Mouse (Mus musculus): Measurements from ENCODE around the gene F5. TPM values are rescaled to one million over a fixed set of nuclear protein-coding genes. Genes with fewer than 3 reads are reported as not detected.

Gene F5
- polyA plus RNA-seq, 1 experiment from 2014 or later = 0.32 TPM

DNA sequence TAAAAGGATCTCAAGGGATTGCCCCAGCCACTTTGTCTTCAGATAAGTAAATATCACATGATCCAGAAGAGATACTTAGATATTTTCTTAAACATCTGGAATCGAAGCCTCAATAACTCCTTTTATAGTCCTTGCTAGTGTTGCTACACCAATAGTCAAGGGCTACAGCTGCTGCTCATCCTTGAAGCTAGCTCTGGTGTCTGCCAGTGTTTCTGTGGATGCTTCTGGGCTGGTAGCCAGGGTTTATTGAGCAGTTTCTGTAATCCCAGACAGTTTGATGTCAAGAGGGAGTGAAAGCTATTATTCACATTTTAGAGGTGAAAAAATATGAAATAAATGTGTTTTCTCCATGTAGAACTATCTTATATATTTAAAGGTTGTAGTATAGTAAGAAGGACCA, 19.0 kb upstream of the F5 start:
- H3K27ac ChIP-seq = no peak overlapping the region
- 83% methylated on average over 1 of the region's 1 CpGs for WGBS
- no peak overlapping the region for H3K4me2 ChIP-seq (replicated peaks)
- H3K9ac ChIP-seq = no peak overlapping the region
- H3K27me3 ChIP-seq = no peaks in the 10 kb centered on the region
- no peaks in the 10 kb centered on the region for H3K36me3 ChIP-seq
- no peak overlapping the region for H3K4me3 ChIP-seq
- no peak for ATAC-seq (ENCODE audit: insufficient number of reproducible peaks, insufficient read depth, low FRiP score, low TSS enrichment)
- H3K4me1 ChIP-seq = no peaks in the 10 kb centered on the region
- H3K9me3 ChIP-seq = no peaks in the 10 kb centered on the region

DNA sequence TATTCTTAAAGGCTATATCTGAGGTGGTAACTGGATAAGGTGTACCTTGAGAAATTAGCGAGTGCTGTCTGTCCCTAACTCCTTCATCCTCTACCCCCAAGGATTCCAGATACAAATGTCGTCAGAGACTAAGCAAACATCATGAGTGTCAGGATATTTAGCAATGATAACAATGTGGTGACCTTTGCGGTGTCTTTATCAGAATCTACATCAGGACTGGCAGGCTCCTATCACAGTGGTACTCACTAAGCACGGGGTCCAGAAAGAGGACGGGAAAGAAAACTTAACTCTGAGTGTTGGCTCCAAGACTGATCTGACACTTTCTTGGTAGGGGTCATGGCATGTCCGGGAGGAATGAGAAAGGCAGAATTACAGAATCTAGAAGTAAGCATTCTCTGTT, 17.5 kb upstream of the F5 start:
- ATAC-seq (ENCODE audit: insufficient number of reproducible peaks, insufficient read depth, low FRiP score, low TSS enrichment) = no peak
- Histone ChIP-seq H3K36me3 (no peaks in the 10 kb centered on the region), H3K4me3 (no peak overlapping the region), H3K27me3 (no peaks in the 10 kb centered on the region), H3K4me2 (replicated peaks) (no peak overlapping the region), H3K4me1 (no peaks in the 10 kb centered on the region), H3K9ac (no peak overlapping the region), H3K9me3 (no peaks in the 10 kb centered on the region), H3K27ac (no peak overlapping the region)
- WGBS = 74% methylated on average over 6 of the region's 6 CpGs

GRCm38 (mm10) chr1:164135360-164135759, 16.3 kb upstream of the F5 start:
- WGBS = 71% methylated on average over 5 of the region's 5 CpGs
- ATAC-seq (ENCODE audit: insufficient number of reproducible peaks, insufficient read depth, low FRiP score, low TSS enrichment) = no peak

GRCm38 (mm10) chr1:164135960-164136359, 15.7 kb upstream of the F5 start:
- 67% methylated on average over 11 of the region's 11 CpGs for WGBS
- Histone ChIP-seq H3K36me3 (no peaks in the 10 kb centered on the region), H3K4me3 (no peak overlapping the region), H3K27ac (no peak overlapping the region), H3K4me2 (replicated peaks) (no peak overlapping the region), H3K27me3 (no peaks in the 10 kb centered on the region), H3K4me1 (no peaks in the 10 kb centered on the region), H3K9me3 (no peaks in the 10 kb centered on the region), H3K9ac (no peak overlapping the region)
- ATAC-seq (ENCODE audit: insufficient number of reproducible peaks, insufficient read depth, low FRiP score, low TSS enrichment) = no peak

More at GRCm38 (mm10) chr1:164135360-164135759, 16.3 kb upstream of the F5 start:
- Histone ChIP-seq H3K4me3 (no peak overlapping the region), H3K9me3 (no peaks in the 10 kb centered on the region), H3K36me3 (no peaks in the 10 kb centered on the region), H3K9ac (no peak overlapping the region), H3K27me3 (no peaks in the 10 kb centered on the region), H3K27ac (no peak overlapping the region), H3K4me1 (no peaks in the 10 kb centered on the region), H3K4me2 (replicated peaks) (no peak overlapping the region)

DNA sequence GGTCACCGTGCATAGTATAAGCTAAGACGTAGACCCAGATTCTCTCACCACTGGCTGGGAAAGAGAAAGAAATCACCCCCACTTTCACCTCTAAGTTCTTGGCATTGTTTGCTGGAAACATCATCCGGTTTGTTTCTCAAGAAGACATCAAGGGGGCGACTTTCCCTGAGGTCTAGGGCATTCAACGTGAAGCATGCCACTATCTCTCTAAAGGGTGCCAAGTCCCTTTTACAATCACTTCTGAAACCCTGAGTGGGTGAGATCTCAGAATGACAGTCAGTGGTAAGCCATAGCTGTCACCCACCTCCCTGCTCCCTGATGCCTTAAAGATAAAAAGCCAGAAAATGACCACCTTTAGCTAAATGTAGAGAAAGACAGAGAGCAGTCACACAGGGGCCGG, 15.0 kb upstream of the F5 start:
- Histone ChIP-seq H3K36me3 (no peaks in the 10 kb centered on the region), H3K4me3 (no peak overlapping the region), H3K4me1 (no peaks in the 10 kb centered on the region), H3K9ac (no peak overlapping the region), H3K9me3 (no peaks in the 10 kb centered on the region), H3K4me2 (replicated peaks) (no peak overlapping the region), H3K27ac (no peak overlapping the region), H3K27me3 (no peaks in the 10 kb centered on the region)
- 77% methylated on average over 6 of the region's 6 CpGs for WGBS
- ATAC-seq (ENCODE audit: insufficient number of reproducible peaks, insufficient read depth, low FRiP score, low TSS enrichment) = no peak

DNA sequence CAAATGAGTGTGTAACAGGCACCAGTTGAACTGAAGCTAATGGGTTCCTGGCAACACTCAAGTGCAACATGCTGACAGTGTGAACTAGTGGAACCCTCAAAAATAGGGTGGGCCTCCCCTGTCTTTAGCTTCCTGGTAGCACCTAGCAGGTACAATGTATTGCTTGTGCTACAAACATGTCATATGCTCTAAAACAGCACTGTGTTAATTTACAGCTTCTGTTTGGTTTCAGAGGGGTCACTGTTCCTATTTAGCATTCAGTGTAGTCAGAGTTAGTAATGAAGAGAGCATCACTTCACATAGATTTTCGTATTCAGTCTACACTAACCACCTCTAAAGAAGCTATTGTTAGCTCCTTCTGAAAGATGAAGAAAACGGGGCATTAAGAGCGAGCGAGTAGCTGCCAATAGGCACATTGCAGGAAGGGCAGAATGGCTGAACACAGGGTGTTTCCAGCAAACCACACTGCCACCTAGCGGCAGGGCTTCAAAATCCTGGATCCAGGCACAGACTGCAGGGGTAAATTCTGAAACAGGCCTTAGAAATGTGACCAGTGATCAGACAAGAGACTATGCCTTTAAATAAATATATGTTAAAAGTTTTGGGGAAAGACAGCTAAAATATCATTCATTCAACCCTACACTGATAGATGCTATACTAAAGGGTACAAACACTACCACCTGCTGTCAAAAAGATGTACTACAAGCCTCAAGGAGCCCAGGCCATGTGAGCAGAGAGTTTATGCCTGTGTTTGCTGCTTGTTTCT, 13.1 kb upstream of the F5 start:
- no peak overlapping the region for H3K9ac ChIP-seq
- no peaks in the 10 kb centered on the region for H3K36me3 ChIP-seq
- H3K4me3 ChIP-seq = no peak overlapping the region
- H3K27me3 ChIP-seq = no peaks in the 10 kb centered on the region
- WGBS = 7% methylated on average over 5 of the region's 5 CpGs
- no peak overlapping the region for H3K27ac ChIP-seq
- H3K4me2 ChIP-seq (replicated peaks) = peak overlapping the region; percentile 26; the same call in 1 of the 2 replicates
- no peaks in the 10 kb centered on the region for H3K4me1 ChIP-seq
- H3K9me3 ChIP-seq = no peaks in the 10 kb centered on the region
- peak; percentile 47; the same call in 1 of the 2 replicates for ATAC-seq (ENCODE audit: insufficient number of reproducible peaks, insufficient read depth, low FRiP score, low TSS enrichment)

- ATAC-seq (ENCODE audit: insufficient number of reproducible peaks, insufficient read depth, low FRiP score, low TSS enrichment) = no peak
- no peaks in the 10 kb centered on the region for H3K27me3 ChIP-seq
- H3K9ac ChIP-seq = no peak overlapping the region
- 62% methylated on average over 4 of the region's 4 CpGs for WGBS
- H3K4me3 ChIP-seq = no peak overlapping the region
- H3K9me3 ChIP-seq = no peaks in the 10 kb centered on the region
- H3K4me1 ChIP-seq = no peaks in the 10 kb centered on the region
- no peaks in the 10 kb centered on the region for H3K36me3 ChIP-seq
- H3K27ac ChIP-seq = no peak overlapping the region
- no peak overlapping the region for H3K4me2 ChIP-seq (replicated peaks)
Observed at GRCm38 (mm10) chr1:164139464-164139863, 12.2 kb upstream of the F5 start.

- H3K36me3 ChIP-seq = no peaks in the 10 kb centered on the region
- peaks cover 12% of the 10 kb centered on the region for H3K4me1 ChIP-seq
- no peak overlapping the region for H3K4me2 ChIP-seq (replicated peaks)
- H3K27me3 ChIP-seq = peaks cover 4% of the 10 kb centered on the region; the same call in 1 of the 2 replicates
- H3K4me3 ChIP-seq = no peak overlapping the region
- no peak for ATAC-seq (ENCODE audit: insufficient number of reproducible peaks, insufficient read depth, low FRiP score, low TSS enrichment)
- H3K9ac ChIP-seq = no peak overlapping the region
- H3K27ac ChIP-seq = no peak overlapping the region
- WGBS = 94% methylated on average over 7 of the region's 7 CpGs
- no peaks in the 10 kb centered on the region for H3K9me3 ChIP-seq
Observed at GRCm38 (mm10) chr1:164149083-164149482, 2.6 kb upstream of the F5 start.

- no peak overlapping the region for H3K4me3 ChIP-seq
- no peak overlapping the region for H3K27ac ChIP-seq
- no peaks in the 10 kb centered on the region for H3K36me3 ChIP-seq
- ATAC-seq (ENCODE audit: insufficient number of reproducible peaks, insufficient read depth, low FRiP score, low TSS enrichment) = no peak
- WGBS = 85% methylated on average over 5 of the region's 5 CpGs
- H3K4me2 ChIP-seq (replicated peaks) = no peak overlapping the region
- no peak overlapping the region for H3K9ac ChIP-seq
- H3K9me3 ChIP-seq = no peaks in the 10 kb centered on the region
- peaks cover 4% of the 10 kb centered on the region; the same call in 1 of the 2 replicates for H3K27me3 ChIP-seq
- peaks cover 6% of the 10 kb centered on the region for H3K4me1 ChIP-seq
Observed at GRCm38 (mm10) chr1:164152836-164153235, 1.2 kb downstream of the F5 start.

- Histone ChIP-seq H3K36me3 (no peaks in the 10 kb centered on the region), H3K27me3 (peaks cover 4% of the 10 kb centered on the region; the same call in 1 of the 2 replicates), H3K4me3 (no peak overlapping the region), H3K9me3 (no peaks in the 10 kb centered on the region), H3K27ac (no peak overlapping the region), H3K9ac (no peak overlapping the region), H3K4me2 (replicated peaks) (no peak overlapping the region), H3K4me1 (peaks cover 6% of the 10 kb centered on the region)
- no peak for ATAC-seq (ENCODE audit: insufficient number of reproducible peaks, insufficient read depth, low FRiP score, low TSS enrichment)
- 85% methylated on average over 3 of the region's 3 CpGs for WGBS
Observed at GRCm38 (mm10) chr1:164154983-164155382, 3.3 kb downstream of the F5 start.

DNA sequence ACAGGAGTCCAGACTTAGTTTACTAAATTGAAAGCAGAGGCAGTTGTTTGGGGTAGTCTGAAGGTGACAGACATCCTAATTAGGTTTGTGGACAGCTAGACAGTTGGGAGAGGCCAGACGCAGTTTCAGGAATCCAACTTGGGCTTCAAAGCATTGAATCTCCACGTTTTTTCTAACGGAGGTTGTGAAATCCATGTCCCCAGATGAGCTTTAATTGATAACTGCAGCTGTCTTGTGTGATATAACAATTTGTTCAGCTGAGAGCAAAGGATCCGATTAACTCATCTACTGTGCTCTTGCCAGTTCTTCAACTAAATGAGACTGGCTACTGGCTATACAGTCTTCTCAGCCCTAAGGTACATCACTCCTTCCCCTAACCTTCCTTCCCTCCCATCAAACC, 6.9 kb downstream of the F5 start:
- H3K4me1 ChIP-seq = no peaks in the 10 kb centered on the region
- no peaks in the 10 kb centered on the region for H3K36me3 ChIP-seq
- H3K9me3 ChIP-seq = no peaks in the 10 kb centered on the region
- no peak overlapping the region for H3K27ac ChIP-seq
- WGBS = 55% methylated on average over 4 of the region's 4 CpGs
- H3K27me3 ChIP-seq = no peaks in the 10 kb centered on the region
- no peak overlapping the region for H3K4me2 ChIP-seq (replicated peaks)
- no peak overlapping the region for H3K9ac ChIP-seq
- no peak for ATAC-seq (ENCODE audit: insufficient number of reproducible peaks, insufficient read depth, low FRiP score, low TSS enrichment)
- H3K4me3 ChIP-seq = no peak overlapping the region

DNA sequence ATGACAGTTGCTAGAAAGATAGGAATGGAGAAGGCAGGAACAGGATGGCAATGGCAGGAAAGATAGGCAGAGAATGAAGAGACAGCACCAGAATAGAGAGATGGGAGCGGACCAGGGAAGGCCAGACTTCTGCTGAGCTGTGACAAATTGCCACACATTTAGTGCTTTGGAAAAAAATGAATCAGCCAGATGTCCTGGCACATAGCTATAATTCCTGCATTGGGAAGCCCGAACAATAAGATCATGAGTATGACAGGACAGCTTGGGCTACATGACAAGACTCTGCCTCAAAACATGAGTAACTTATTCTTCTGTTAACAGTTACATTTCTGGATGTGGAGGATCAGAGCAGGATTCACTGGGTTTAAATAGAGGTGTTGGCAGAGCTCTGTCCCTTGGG, 8.1 kb downstream of the F5 start:
- no peak for ATAC-seq (ENCODE audit: insufficient number of reproducible peaks, insufficient read depth, low FRiP score, low TSS enrichment)
- H3K9me3 ChIP-seq = no peaks in the 10 kb centered on the region
- H3K4me1 ChIP-seq = no peaks in the 10 kb centered on the region
- no peak overlapping the region for H3K9ac ChIP-seq
- H3K27me3 ChIP-seq = no peaks in the 10 kb centered on the region
- no peak overlapping the region for H3K4me3 ChIP-seq
- no peaks in the 10 kb centered on the region for H3K36me3 ChIP-seq
- H3K4me2 ChIP-seq (replicated peaks) = no peak overlapping the region
- WGBS = 88% methylated on average over 2 of the region's 2 CpGs
- no peak overlapping the region for H3K27ac ChIP-seq

Measured in embryonic facial prominence, embryonic 12.5 days (tissue).